Mouse (Mus musculus): ENCODE data around the gene Lzts3.

GRCm38 (mm10) chr2:130638101-130638611, 4.4 kb downstream of the Lzts3 start:
- no peak for TF ChIP-seq POLR2A (IDR thresholded peaks at IDR 0.05; ENCODE audit: insufficient read depth, low read depth, low read length)
- TF ChIP-seq CTCF (IDR thresholded peaks at IDR 0.05) = no peak
- no peak for TF ChIP-seq EP300 (IDR thresholded peaks at IDR 0.05; ENCODE audit: insufficient read depth, low read depth, low read length)
